Mouse (Mus musculus): ENCODE measurements around the gene Gys1. TPM values are rescaled to one million over a fixed set of nuclear protein-coding genes. Genes with fewer than 3 reads are reported as not detected.
"Not testable (repeated sequence)": the region's sequence is repeated elsewhere in the genome, so short reads cannot be mapped to it uniquely, and the experiment has no call there.

Gene Gys1
- polyA plus RNA-seq, 2 experiments from 2014 or later = 9.2 to 18.2 TPM

DNA sequence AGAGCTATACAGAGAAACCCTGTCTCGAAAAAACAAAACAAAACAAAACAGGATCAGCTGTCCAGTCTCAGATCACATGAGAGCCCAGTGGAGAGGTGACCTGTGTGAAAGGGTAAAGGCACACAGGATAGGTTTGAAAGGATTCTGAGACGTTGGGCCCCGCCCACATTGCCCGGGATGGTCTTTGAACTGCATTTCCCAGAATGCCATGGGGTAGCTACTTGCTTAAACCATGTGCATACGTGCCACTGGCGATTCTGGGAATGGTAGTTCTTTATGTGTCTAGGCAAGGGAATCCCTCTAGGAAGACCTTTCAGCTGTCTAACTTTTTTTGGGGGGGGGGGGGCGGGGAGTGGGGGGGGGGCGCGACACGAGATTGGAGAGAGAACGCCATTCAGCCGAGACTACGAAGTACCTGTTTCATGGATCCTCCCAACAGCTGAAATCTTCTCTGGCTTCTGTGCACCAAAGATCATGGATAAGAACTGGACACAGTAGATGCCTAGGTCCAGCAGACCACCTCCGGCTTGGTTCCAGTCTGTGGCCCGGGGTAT, 46.8 kb downstream of the Gys1 start, which contains the start of gene Tulp2:
Gene Tulp2, plus strand, starts transcription at position 504 of the 554 bp plus-strand sequence.
- ATAC-seq = peak; percentile 80

DNA sequence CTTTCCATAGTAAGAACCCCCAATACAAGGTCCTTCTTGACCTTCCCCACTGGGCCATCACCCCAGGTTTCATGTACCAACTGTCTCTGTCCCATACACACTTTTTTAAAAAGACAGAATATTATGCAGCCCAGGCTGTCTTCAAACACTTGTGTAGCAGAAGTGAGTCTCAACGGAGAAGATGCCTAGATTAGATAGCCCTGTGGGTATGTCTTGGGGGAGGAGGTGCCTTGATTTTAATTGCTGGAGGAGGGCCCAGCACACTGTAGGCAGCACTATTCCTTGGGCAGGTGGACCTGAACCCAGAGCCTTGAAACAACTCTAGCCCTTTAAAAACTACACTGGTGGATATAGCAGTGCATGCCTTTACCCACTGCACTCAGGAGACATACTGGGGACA, 47.5 kb downstream of the Gys1 start:
- ATAC-seq = no peak

DNA sequence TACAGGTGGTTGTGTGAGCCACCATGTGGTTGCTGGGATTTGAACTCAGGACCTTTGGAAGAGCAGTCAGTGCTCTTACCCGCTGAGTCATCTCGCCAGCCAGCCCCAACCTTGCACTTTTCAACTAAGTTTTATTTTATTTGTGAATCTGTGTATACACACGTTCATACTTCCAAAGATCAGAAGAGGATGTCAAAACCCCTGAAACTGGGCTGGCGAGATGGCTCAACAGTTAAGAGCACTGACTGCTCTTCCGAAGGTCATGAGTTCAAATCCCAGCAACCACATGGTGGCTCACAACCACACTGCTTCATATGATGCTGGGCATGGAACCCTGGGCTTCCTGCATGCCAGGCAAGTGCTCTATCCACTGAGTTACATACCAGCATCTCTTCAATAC, 50.3 kb downstream of the Gys1 start:
- ATAC-seq = not testable (repeated sequence)

DNA sequence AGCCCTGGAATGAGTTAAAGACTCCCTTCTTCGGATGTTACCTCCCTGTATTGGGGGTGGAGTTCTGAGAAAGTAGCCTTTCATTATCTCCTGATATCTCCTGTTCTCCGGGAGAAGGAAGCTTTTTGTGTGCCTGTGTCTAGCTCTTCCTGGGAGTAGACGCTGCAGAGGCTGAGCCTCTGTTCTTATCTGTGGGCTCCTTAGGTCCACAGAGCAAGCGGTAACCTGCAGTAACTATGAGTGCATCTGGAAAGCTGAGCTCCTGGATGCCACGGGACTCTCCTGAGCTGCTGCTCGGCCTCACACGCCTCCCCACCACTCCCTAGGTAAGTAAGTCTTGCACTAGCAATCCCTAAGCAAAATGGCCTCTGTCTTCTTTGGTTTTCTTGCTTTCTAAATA, 51.5 kb downstream of the Gys1 start:
- no peak for ATAC-seq

DNA sequence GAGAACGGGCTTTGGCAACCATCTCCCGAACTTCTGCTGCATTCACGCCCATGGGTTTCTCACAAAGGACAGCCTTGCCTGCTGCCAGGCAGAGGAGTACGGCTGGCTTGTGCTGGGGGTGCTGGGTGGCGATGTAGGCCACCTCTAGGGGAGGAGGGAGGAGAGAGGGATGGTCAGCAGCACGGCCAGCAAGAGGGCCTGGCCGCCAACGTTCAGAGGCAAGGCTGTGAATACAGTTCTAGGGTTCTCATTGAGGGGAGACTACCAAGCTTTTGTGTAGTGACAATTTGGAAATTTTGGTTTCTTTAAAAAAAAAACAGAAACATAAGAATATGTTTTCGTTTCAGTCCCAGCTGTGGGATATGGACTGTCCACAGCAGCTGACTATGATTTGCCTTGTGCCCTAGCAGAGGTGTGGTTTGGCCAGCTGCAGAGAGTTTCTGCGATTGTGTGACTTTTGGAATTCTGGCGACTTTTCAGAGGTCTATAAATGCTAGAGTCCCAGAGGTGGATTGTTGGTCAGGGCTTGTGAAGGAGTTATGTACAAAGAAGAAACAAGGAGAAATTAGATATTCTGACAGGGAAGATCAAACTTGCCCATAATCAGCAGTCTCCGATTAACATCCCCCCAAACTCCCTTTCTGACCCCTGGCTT, 52.2 kb downstream of the Gys1 start, which contains the start of gene Gm45808:
Gene Gm45808, minus strand, starts transcription at position 51 of the 655 bp plus-strand sequence.
- no peak for ATAC-seq

DNA sequence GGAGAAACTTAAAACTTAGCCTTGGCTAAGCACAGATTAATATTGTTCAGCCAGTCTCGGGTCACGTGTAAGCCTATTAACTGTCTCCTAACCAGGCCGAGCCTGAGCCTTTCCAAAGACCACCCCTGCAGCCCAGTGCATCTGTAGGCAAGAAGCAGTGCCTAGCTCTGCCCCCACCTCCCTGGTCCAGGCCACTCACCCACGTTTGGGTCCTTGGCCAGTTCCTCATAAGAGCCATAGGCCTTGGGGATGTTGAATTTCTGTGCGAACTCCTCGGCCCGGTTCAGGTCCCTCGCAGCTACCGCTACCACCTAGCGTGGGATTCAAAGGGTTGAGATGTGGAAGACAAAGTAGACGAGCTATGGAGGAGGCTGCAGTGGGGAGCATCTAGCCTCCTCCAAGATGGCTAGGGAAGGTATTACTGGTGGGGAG, 53.2 kb downstream of the Gys1 start:
- no peak for ATAC-seq

DNA sequence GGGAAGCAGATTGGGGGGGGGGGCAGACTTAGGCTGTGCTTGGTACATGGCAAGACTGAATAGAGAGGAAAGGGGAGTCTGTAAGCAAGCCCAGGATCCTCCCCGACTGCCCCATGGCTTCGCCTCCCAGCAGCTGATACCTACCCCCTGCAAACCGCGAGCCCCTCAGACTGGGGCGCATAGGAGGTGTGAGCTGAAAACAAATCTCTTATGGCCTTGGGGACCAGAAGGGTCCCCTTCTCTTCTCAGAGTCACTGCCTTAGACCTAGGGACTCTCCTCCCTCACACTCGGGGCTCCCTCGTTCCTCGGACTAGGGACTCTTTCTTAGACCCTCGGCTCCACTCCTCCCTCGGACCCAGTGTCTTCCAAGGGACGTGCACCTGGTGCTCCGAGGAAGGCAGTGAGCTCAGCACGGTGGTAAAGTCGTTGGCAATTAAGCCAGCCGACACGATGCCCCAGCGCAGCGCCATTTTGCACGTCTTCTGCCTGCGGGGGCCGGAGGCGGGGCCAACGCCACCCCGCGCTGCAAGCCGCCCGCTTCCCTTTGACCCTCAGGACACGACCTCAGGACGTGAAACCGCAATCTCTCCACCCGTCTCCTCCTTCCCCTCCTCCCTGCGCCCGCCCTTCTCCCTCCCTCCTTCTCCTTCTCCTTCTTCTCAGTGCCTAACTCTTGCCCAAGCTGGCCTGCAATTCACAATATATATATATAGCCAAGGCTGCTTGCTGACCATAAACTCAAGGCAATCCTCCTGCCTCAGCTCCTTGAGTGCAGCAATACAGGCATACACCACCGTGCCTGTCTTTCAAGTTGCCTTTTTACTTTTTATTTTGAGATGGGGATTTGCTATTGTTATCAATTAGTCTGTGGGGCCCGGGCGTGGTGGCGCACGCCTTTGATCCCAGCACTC, 53.9 kb downstream of the Gys1 start, which contains the start of gene Dhdh:
Gene Dhdh, minus strand, starts transcription at position 513 of the 912 bp plus-strand sequence.
- ATAC-seq = peak; percentile 56

DNA sequence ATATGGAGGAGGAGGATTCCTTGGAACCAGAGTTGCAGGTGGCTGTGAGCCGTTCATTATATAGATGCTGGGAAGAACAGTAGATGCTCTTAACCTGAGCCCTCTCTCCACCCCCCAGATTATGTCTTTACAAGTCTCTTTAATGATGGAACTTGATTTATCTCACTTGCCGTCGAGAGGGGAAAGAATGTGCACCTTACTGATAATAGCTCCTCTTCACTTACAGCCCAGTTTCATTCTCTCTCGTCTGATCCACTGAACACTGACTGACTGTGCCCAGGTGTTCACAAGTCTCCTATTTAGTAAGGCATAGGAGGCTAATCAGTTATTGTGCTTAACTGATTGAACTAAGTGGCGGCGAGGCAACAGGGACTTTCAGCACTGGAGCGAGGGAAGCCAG, 54.9 kb downstream of the Gys1 start:
- ATAC-seq = no peak

DNA sequence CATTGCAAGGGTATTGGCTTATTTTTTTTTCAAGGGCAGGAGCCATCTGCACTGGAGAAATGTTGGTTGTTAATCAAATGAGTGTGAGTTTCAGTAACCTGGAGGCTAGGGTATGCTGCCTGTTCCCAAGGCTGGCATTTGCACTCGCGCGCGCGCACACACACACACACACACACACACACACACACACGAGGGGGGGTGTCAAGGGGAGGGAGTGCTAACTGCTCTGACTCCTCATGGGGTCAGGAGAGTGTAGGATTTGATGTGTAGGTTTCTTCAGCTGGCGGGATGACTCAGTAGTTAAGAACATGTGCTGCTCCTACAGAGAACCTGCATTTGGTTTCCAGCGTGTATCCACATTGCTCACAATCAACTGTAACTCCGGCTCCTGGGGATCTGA, 56.2 kb downstream of the Gys1 start:
- ATAC-seq = no peak

DNA sequence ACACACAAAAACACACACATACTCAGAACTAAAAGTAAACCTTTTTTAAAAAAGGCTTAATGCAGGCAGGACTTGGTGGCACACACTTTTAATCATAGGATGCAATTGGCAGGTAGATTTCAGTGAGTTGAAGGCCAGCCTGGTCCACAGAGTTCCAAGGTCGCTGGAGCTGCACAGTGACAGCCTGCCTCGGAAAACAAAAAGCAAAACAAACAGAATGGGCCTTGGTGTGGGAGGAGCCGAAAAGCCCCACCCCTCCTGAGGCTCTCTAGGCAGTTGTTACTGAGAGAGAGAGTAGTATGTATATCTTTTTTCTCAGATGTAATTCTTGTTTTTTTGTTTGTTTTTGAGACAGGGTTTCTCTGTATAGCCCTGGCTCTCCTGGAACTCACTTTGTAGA, 56.6 kb downstream of the Gys1 start:
- no peak for ATAC-seq

DNA sequence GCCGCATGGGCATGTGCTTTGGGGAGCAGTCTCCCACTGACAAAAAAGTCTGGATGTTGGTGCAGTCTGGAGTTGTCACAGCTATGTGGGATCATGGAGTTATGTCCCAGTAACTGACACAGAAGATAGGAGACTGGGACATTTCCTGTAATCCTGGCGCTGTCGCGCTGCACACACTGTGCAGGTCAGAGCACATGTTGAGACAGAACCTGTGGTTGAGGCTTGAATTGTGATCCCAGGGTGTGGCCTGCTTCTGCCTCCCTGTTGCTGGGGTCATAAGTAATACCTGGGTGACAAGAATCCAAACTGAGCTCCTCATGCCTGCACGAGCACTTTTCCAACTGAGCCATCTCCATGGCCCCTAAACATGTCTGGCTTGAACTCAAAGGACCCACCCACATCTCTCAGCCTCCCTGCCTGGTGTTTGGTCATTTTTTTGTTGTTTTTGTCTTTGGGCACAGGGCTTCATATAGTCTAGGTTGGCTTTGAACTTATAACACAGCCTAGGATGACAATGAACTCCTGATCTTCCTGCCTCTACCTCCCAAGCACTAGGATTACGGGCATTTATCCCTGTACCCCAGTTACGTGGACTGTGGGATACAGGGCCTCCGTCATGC, 57.7 kb downstream of the Gys1 start:
- no peak for ATAC-seq

DNA sequence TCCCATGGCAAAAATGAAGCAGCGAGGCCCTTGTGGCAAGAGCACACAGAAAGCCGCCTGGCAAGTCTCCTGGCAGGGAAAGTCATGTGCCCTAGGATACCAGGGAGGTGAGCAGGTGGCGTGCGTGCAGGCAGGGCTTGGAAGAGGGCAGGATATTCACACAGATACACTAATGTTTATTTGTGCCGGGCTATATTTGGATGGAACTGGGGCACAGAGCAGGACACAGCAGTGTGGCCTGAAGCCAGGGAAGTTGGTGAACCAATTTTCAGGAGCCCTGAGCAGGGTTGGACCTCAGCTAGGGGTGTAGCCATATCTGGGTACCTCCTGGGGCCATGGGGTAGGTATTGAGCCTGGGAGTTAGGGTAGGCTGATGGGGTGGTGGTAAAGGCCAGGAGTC, 58.3 kb downstream of the Gys1 start:
- ATAC-seq = no peak

DNA sequence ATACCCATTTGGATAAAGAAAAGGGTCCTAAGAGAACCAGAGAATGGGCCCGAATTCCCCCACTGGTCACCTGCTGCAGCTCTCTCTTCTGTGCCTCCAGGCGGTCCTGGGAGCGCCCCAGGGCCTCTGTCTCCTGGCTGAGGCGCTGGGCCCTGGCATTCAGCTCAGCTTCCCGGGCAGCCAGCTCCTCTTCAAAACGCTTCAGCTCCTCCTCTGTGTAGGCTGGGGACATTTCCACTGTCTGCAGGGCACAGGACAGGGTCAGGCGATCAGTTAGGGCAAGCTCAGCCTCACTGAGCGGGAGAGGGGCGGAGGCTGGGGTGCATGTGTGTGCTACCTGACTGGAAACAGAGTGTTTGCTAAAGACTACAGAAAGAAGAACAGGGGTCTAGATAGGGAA, 59.9 kb downstream of the Gys1 start:
- ATAC-seq = no peak

DNA sequence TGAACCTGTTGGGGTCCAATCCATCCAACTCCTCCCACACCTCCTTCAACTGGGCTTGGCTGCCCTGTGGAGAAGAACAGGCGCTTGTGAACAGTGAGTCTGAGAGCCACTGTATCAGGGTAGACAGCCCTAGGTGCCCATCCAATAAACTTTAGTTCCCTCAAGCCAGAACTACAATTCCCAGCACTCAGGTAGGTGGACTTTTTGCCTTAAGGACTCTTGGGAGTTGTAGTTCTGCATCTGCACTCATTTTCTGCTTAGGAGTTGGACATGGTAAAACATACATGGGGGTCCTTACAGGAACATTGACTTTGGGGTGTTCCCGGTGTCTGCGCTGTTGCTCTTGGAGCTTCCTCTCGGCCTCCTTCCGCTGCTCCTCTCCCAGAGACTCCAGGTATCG, 63.8 kb downstream of the Gys1 start:
- ATAC-seq = no peak

Other genes with a start within 250 kb of the Gys1 start
- gene Ccdc155, start 230.0 kb upstream of the Gys1 start, polyA plus RNA-seq (2017; shearing (Covaris generic)) = not detected
- 10 to 100 TPM; 16.1 to 22.9 TPM for gene Dkkl1, start 222.7 kb upstream of the Gys1 start, polyA plus RNA-seq (2017; shearing (Covaris generic))
- gene Tead2, start 219.1 kb upstream of the Gys1 start, polyA plus RNA-seq (2017; shearing (Covaris generic)) = 1 to 10 TPM; 4.5 to 5.4 TPM
- gene Cd37, start 195.7 kb upstream of the Gys1 start, polyA plus RNA-seq (2017; shearing (Covaris generic)) = 100 to 1,000 TPM; 473 to 666 TPM
- not detected for gene Slc6a16, start 193.8 kb upstream of the Gys1 start, polyA plus RNA-seq (2017; shearing (Covaris generic))
- gene Slc6a21, start 157.3 kb upstream of the Gys1 start, polyA plus RNA-seq (2017; shearing (Covaris generic)) = not detected
- 10 to 100 TPM; 11.7 to 15.9 TPM for gene Trpm4, start 101.1 kb upstream of the Gys1 start, polyA plus RNA-seq (2017; shearing (Covaris generic))
- not detected for gene Hrc, start 99.6 kb upstream of the Gys1 start, polyA plus RNA-seq (2017; shearing (Covaris generic))
- gene Ppfia3, start 67.8 kb upstream of the Gys1 start, polyA plus RNA-seq (2017; shearing (Covaris generic)) = not detected
- gene Lin7b, start 64.3 kb upstream of the Gys1 start, polyA plus RNA-seq (2017; shearing (Covaris generic)) = not detected
- gene Snrnp70, start 39.1 kb upstream of the Gys1 start, polyA plus RNA-seq (2017; shearing (Covaris generic)) = 100 to 1,000 TPM in 1 of 2 experiments, 10 to 100 TPM in 1; 82.1 to 130 TPM
- not detected for gene Kcna7, start 29.2 kb upstream of the Gys1 start, polyA plus RNA-seq (2017; shearing (Covaris generic))
- not detected for gene Ntf5, start 21.1 kb upstream of the Gys1 start, polyA plus RNA-seq (2017; shearing (Covaris generic))
- gene Lhb, start 14.0 kb upstream of the Gys1 start, polyA plus RNA-seq (2017; shearing (Covaris generic)) = not detected
- gene Ruvbl2, start 3.3 kb downstream of the Gys1 start, polyA plus RNA-seq (2017; shearing (Covaris generic)) = 10 to 100 TPM; 41.9 to 51.9 TPM
- 1,000 to 10,000 TPM; 1,962 to 2,374 TPM for gene Ftl1, start 25.0 kb downstream of the Gys1 start, polyA plus RNA-seq (2017; shearing (Covaris generic))
- 100 to 1,000 TPM; 146 to 164 TPM for gene Bax, start 32.1 kb downstream of the Gys1 start, polyA plus RNA-seq (2017; shearing (Covaris generic))
- 1 to 10 TPM; 1.2 TPM for gene Tulp2, start 47.0 kb downstream of the Gys1 start, polyA plus RNA-seq (2017; shearing (Covaris generic))
- gene Gm45808, start 52.0 kb downstream of the Gys1 start, polyA plus RNA-seq (2017; shearing (Covaris generic)) = under 1 TPM in 1 of 2 experiments, not detected in 1; 0.62 TPM
- 1 to 10 TPM; 1.1 to 2.7 TPM for gene Dhdh, start 54.0 kb downstream of the Gys1 start, polyA plus RNA-seq (2017; shearing (Covaris generic))
- 100 to 1,000 TPM; 124 to 159 TPM for gene Nucb1, start 75.6 kb downstream of the Gys1 start, polyA plus RNA-seq (2017; shearing (Covaris generic))
- gene Ppp1r15a, start 91.4 kb downstream of the Gys1 start, polyA plus RNA-seq (2017; shearing (Covaris generic)) = 100 to 1,000 TPM in 1 of 2 experiments, 10 to 100 TPM in 1; 49.3 to 132 TPM
- under 1 TPM in 1 of 2 experiments, not detected in 1; 0.20 TPM for gene Plekha4, start 91.5 kb downstream of the Gys1 start, polyA plus RNA-seq (2017; shearing (Covaris generic))
- under 1 TPM; 0.77 to 0.81 TPM for gene Hsd17b14, start 120.0 kb downstream of the Gys1 start, polyA plus RNA-seq (2017; shearing (Covaris generic))
- 10 to 100 TPM; 46.4 to 77.9 TPM for gene Bcat2, start 135.3 kb downstream of the Gys1 start, polyA plus RNA-seq (2017; shearing (Covaris generic))
- gene Fgf21, start 180.6 kb downstream of the Gys1 start, polyA plus RNA-seq (2017; shearing (Covaris generic)) = not detected
- not detected for gene Fut1, start 182.4 kb downstream of the Gys1 start, polyA plus RNA-seq (2017; shearing (Covaris generic))
- not detected for gene Izumo1, start 187.0 kb downstream of the Gys1 start, polyA plus RNA-seq (2017; shearing (Covaris generic))
- gene Rasip1, start 192.6 kb downstream of the Gys1 start, polyA plus RNA-seq (2017; shearing (Covaris generic)) = under 1 TPM in 1 of 2 experiments, not detected in 1; 0.20 TPM
- gene Mamstr, start 205.1 kb downstream of the Gys1 start, polyA plus RNA-seq (2017; shearing (Covaris generic)) = under 1 TPM; 0.32 to 0.40 TPM
- not detected for gene Fut2, start 231.6 kb downstream of the Gys1 start, polyA plus RNA-seq (2017; shearing (Covaris generic))
- gene Ntn5, start 249.2 kb downstream of the Gys1 start, polyA plus RNA-seq (2017; shearing (Covaris generic)) = not detected

Measured in CD4-positive, CD25-positive, alpha-beta regulatory T cell, adult 4 months (primary cell).